Mouse (Mus musculus) neural tube, embryonic 12.5 days (tissue): ENCODE measurements around the gene Lsm6. TPM values are rescaled to one million over a fixed set of nuclear protein-coding genes. Genes with fewer than 3 reads are reported as not detected.

Source experiments
- ATAC-seq: fragments of 200-750 bp; cut with Nextera tagmentation; 2 replicates; pipeline ENCODE4 v1.8.0; 2017; ENCODE audit warnings: low read depth, mild to moderate bottlenecking, moderate TSS enrichment, moderate library complexity; ENCODE audit not compliant: low FRiP score
- H3K27ac ChIP-seq: fragments of 300-500 bp; sonication (generic); 2 replicates; pipeline ENCODE4 v1.5.1; 2016
- H3K27me3 ChIP-seq: fragments of 300-500 bp; sonication (generic); replicated peaks from 2 replicates; pipeline ENCODE4 v1.6.1; 2016; ENCODE audit warnings: mild to moderate bottlenecking
- H3K36me3 ChIP-seq: fragments of 300-500 bp; sonication (generic); 2 replicates; pipeline ENCODE4 v1.6.1; 2016; ENCODE audit warnings: mild to moderate bottlenecking
- H3K4me1 ChIP-seq: fragments of 300-500 bp; sonication (generic); 2 replicates; pipeline ENCODE4 v1.6.1; 2016
- H3K4me2 ChIP-seq: fragments of 300-500 bp; sonication (generic); replicated peaks from 2 replicates; pipeline ENCODE4 v1.6.1; 2016; ENCODE audit warnings: mild to moderate bottlenecking
- H3K4me3 ChIP-seq: fragments of 300-500 bp; sonication (generic); 2 replicates; pipeline ENCODE4 v1.5.1; 2016
- H3K9ac ChIP-seq: fragments of 300-500 bp; sonication (generic); 2 replicates; pipeline ENCODE4 v1.6.1; 2016; ENCODE audit warnings: mild to moderate bottlenecking
- H3K9me3 ChIP-seq: fragments of 300-500 bp; sonication (generic); 2 replicates; pipeline ENCODE4 v1.6.1; 2016; ENCODE audit warnings: mild to moderate bottlenecking
- WGBS: fragments of 180-500 bp; shearing (Covaris S2); methylation state at CpG from one replicate; pipeline ENCODE4 v1.1.7; 2016; 5-methylcytosine and 5-hydroxymethylcytosine counted together
- polyA plus RNA-seq: library from polyadenylated mRNA; unstranded; fragments of >200 nt; fragmentation: Nextera tagmentation; extraction: Ambion mirVana; gene quantifications from 2 replicates; pipeline ENCODE4 v1.2.1, GENCODE M21; 2016

Gene Lsm6
- 191 and 202 TPM in 2 replicates for polyA plus RNA-seq

GRCm38 (mm10) chr8:78820673-78821310, at the start of gene Lsm6:
Gene Lsm6, minus strand, starts transcription at chr8:78821140.
- H3K9me3 ChIP-seq, result no peaks in the 10 kb centered on the region
- peak within 1 kb of the TSS; percentile 57 for H3K4me2 ChIP-seq
- 0 out of 2 replicates have a peak, but pooled peaks cover 3% of the 10 kb centered on the region for H3K36me3 ChIP-seq
- H3K27me3 ChIP-seq, result no peaks in the 10 kb centered on the region
- H3K27ac ChIP-seq, result peak within 1 kb of the TSS; percentile 95
- peaks cover 4% of the 10 kb centered on the region for H3K4me1 ChIP-seq
- ATAC-seq, result peak; percentile 92
- H3K4me3 ChIP-seq, result peak within 1 kb of the TSS; percentile 76
- H3K9ac ChIP-seq, result peak within 1 kb of the TSS; percentile 88
- WGBS, result under 1% methylated on average over 67 of the region's 70 CpGs

DNA sequence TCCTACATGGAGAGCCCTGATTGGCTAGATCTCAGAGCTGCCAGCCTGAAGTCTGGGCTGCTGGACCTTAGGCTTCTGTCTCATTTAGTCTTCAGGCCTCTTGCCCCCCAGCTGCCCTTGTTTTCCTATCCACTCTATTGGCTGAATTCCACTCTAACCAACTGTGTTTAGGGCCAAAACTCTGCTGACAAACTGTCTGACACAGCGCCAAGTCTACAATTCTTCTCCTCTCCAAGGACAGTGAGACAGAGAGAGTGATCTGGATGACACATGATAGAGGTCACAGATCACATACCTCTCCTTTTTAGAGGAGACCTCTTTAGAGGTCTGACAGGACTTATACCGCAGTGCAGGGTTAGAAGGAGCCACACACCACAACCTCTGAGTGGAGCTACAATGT, 46.1 kb upstream of the Lsm6 start:
- no peak for ATAC-seq
- H3K4me1 ChIP-seq, result no peaks in the 10 kb centered on the region
- H3K4me3 ChIP-seq, result no peak overlapping the region
- H3K27ac ChIP-seq, result no peak overlapping the region
- H3K9ac ChIP-seq, result no peak overlapping the region
- H3K4me2 ChIP-seq, result no peak overlapping the region
- H3K27me3 ChIP-seq, result no peaks in the 10 kb centered on the region
- WGBS, result 92% methylated on average over 2 of the region's 2 CpGs
- no peaks in the 10 kb centered on the region for H3K9me3 ChIP-seq
- H3K36me3 ChIP-seq, result no peaks in the 10 kb centered on the region

GRCm38 (mm10) chr8:78863001-78863400, 42.1 kb upstream of the Lsm6 start:
- 79% methylated on average over 1 of the region's 1 CpGs for WGBS
- Histone ChIP-seq H3K36me3 (no peaks in the 10 kb centered on the region), H3K9ac (no peak overlapping the region), H3K4me1 (no peaks in the 10 kb centered on the region), H3K9me3 (no peaks in the 10 kb centered on the region), H3K4me2 (no peak overlapping the region), H3K27ac (no peak overlapping the region), H3K27me3 (no peaks in the 10 kb centered on the region), H3K4me3 (no peak overlapping the region)
- ATAC-seq, result no peak

DNA sequence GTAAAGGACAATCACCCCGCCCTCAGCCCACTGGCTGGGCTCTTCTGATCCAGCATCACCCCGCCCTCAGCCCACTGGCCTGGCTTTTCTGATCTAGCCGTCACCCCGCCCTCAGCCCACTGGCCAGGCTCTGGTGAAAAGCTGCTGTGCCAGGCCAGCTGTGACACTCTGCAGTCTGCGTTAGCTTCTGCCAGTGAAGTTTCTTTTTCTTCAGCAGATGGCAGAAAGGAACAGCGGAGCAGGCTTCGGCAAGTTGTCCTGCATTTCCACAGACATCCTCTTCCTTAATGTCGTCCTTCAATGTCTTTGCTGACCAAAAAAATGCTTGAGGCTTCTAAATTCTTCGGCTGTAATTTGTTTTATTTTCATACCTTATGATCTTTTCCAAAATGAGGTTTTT, 41.1 kb upstream of the Lsm6 start:
- Histone ChIP-seq H3K36me3 (no peaks in the 10 kb centered on the region), H3K27ac (no peak overlapping the region), H3K4me1 (no peaks in the 10 kb centered on the region), H3K4me2 (no peak overlapping the region), H3K9ac (no peak overlapping the region), H3K27me3 (no peaks in the 10 kb centered on the region), H3K4me3 (no peak overlapping the region), H3K9me3 (no peaks in the 10 kb centered on the region)
- ATAC-seq, result no peak
- 76% methylated on average over 9 of the region's 9 CpGs for WGBS

DNA sequence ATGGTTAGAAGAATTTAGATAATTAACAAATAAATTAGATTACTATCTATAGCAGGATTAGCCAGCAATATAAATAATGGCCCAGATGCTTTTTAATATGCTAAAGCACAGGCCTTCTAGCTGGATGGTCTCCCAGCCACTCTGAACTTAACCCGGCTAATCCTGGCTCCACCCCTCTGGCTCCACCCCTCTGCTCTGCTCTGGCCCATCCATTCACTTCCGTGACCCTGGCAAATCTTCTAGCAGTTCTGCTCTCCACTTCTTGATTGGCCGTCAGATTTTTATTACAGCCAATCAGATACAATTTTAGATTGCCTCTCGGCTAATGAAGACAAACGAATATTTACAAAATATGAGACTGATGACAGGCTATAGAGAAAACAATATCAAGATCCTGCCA, 39.8 kb upstream of the Lsm6 start:
- Histone ChIP-seq H3K27ac (no peak overlapping the region), H3K4me1 (no peaks in the 10 kb centered on the region), H3K36me3 (no peaks in the 10 kb centered on the region), H3K9ac (no peak overlapping the region), H3K4me2 (no peak overlapping the region), H3K4me3 (no peak overlapping the region), H3K9me3 (no peaks in the 10 kb centered on the region), H3K27me3 (no peaks in the 10 kb centered on the region)
- ATAC-seq, result no peak
- 62% methylated on average over 5 of the region's 5 CpGs for WGBS

DNA sequence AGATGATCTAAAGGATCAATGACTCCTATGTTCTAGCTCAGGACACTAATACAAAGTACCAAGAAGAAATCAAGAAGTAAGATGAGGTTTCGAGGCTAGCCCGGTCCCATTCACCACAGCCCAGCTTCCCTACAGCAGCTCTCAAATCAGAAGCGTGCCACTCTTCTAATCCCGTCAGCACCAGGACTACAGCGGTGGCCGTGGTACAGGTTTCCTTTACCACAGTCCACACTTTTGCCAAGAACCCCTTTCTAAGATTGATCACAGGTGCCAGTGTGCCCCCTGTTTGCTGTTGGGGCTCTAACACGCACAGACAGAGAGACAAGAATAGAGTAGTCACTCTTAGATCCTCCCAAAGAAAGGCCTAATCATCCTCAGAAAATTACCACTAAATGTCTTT, 36.5 kb upstream of the Lsm6 start:
- Histone ChIP-seq H3K9ac (no peak overlapping the region), H3K4me1 (no peaks in the 10 kb centered on the region), H3K27ac (no peak overlapping the region), H3K4me3 (no peak overlapping the region), H3K27me3 (no peaks in the 10 kb centered on the region), H3K36me3 (no peaks in the 10 kb centered on the region), H3K4me2 (no peak overlapping the region), H3K9me3 (no peaks in the 10 kb centered on the region)
- WGBS, result 95% methylated on average over 7 of the region's 7 CpGs
- ATAC-seq, result no peak

DNA sequence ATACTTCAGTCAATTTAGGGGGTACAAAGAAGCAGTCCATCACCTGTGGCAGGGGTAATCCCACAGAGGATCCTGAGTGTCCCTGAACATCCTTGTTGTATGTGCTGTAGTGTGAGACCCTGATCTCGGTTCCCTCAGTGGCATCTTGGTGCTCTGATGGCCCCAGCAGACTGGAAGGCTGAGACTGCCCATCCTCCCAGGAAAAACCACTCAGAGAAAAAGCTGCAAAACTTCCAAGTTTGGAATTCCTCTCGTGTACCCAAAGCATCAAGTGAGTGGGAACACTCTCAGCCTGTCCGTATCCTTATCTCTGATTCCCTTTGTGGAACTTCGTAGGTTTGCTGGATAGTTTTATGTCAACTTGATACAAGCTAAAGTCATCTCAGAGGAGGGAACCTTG, 31.3 kb upstream of the Lsm6 start:
- 83% methylated on average over 4 of the region's 4 CpGs for WGBS
- Histone ChIP-seq H3K9ac (no peak overlapping the region), H3K9me3 (no peaks in the 10 kb centered on the region), H3K4me1 (no peaks in the 10 kb centered on the region), H3K4me3 (no peak overlapping the region), H3K27me3 (no peaks in the 10 kb centered on the region), H3K36me3 (no peaks in the 10 kb centered on the region), H3K4me2 (no peak overlapping the region), H3K27ac (no peak overlapping the region)
- ATAC-seq, result no peak

DNA sequence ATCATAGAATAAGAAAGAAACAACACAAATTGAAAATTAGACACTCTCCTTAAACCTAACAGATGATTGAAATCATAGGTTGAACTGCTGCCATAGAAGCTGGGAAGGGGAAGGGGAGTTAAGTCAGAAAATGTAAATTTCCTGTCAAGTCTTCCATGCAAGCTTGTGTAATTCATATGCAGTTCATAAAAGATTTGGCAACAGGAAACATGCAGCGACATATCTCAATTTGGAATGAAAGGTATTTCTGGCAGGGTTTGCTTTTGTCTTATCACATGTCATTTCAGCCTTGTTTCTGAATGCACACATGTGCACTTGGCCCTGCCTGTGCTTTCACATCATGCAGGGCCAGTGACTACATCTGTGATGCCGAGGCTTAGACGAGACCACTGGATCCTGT, 26.3 kb upstream of the Lsm6 start:
- H3K4me1 ChIP-seq, result no peaks in the 10 kb centered on the region
- H3K4me3 ChIP-seq, result no peak overlapping the region
- WGBS, result 90% methylated on average over 3 of the region's 3 CpGs
- no peaks in the 10 kb centered on the region for H3K36me3 ChIP-seq
- ATAC-seq, result no peak
- H3K27ac ChIP-seq, result no peak overlapping the region
- H3K9ac ChIP-seq, result no peak overlapping the region
- no peaks in the 10 kb centered on the region for H3K27me3 ChIP-seq
- H3K9me3 ChIP-seq, result no peaks in the 10 kb centered on the region
- no peak overlapping the region for H3K4me2 ChIP-seq

GRCm38 (mm10) chr8:78844559-78844958, 23.6 kb upstream of the Lsm6 start:
- H3K4me3 ChIP-seq, result no peak overlapping the region
- no peaks in the 10 kb centered on the region for H3K9me3 ChIP-seq
- no peak overlapping the region for H3K9ac ChIP-seq
- 91% methylated on average over 5 of the region's 5 CpGs for WGBS
- no peak for ATAC-seq
- H3K4me1 ChIP-seq, result no peaks in the 10 kb centered on the region
- H3K27me3 ChIP-seq, result no peaks in the 10 kb centered on the region
- H3K36me3 ChIP-seq, result no peaks in the 10 kb centered on the region
- no peak overlapping the region for H3K27ac ChIP-seq
- no peak overlapping the region for H3K4me2 ChIP-seq

DNA sequence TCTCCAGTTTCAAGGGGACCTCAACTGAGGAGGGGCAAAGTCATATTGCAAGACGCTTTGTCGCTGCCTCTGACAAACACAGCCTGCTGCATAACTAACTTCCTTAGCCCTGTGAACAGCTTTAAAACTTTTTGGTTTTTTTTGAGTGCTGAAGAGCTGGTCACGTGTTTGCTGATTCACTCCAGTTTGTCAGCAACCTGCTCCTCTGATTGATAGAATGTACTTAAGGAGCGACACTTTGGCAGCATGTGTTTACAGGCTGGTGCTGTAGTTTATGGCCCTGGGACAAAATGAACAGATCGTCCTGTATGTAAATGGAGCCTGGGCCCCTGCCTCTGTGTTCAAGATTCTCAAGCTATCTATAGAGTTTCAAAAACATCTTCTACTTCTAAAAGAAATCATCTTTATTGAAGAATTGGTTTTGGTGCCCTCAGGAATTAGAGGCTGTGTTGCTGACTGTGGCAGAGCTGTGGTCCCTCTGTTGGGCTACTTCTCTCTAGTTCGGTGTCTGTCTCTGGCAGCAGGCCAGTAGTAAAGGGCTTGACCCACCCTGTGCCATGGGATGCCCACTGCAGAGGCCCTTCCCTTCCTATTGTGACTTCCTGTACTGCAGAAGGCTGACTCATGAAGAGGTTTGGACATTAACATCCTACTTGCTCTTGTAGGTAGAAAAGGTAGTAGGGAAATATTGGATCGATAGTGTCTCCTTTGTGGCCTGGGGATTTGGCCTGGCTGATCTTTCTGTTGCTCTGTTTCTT, 17.9 kb upstream of the Lsm6 start:
- Histone ChIP-seq H3K36me3 (no peaks in the 10 kb centered on the region), H3K4me1 (no peaks in the 10 kb centered on the region), H3K27ac (no peak overlapping the region), H3K9ac (no peak overlapping the region), H3K9me3 (no peaks in the 10 kb centered on the region), H3K27me3 (no peaks in the 10 kb centered on the region), H3K4me2 (no peak overlapping the region), H3K4me3 (no peak overlapping the region)
- ATAC-seq, result no peak
- 78% methylated on average over 7 of the region's 7 CpGs for WGBS

GRCm38 (mm10) chr8:78836091-78836490, 15.2 kb upstream of the Lsm6 start:
- Histone ChIP-seq H3K27ac (no peak overlapping the region), H3K36me3 (no peaks in the 10 kb centered on the region), H3K4me1 (no peaks in the 10 kb centered on the region), H3K4me3 (no peak overlapping the region), H3K9me3 (no peaks in the 10 kb centered on the region), H3K27me3 (no peaks in the 10 kb centered on the region), H3K9ac (no peak overlapping the region), H3K4me2 (no peak overlapping the region)
- 91% methylated on average over 6 of the region's 6 CpGs for WGBS
- ATAC-seq, result no peak

DNA sequence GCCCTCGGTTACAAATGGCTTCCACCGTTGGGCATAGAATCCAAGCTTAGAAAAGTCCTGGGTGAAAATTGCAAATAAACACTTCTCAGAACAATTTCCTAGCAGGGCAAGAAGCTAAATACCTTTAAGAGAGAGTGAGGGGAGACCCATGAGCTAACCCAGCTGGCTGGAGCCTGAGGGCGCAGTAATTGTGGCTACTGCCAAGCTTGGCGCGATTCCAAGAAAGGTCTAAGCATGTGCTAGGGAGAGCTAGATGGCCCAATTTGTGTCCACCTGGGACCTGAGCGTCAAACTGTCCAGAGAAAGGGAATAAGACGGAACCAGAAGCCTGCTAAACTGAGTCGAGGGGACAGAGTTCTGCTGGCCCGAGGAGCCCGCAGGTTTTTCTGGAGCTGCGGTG, 7.5 kb upstream of the Lsm6 start:
- H3K9me3 ChIP-seq, result no peaks in the 10 kb centered on the region
- H3K4me2 ChIP-seq, result no peak overlapping the region
- no peaks in the 10 kb centered on the region for H3K27me3 ChIP-seq
- no peak for ATAC-seq
- H3K4me3 ChIP-seq, result no peak overlapping the region
- WGBS, result 82% methylated on average over 11 of the region's 11 CpGs
- H3K36me3 ChIP-seq, result no peaks in the 10 kb centered on the region
- no peak overlapping the region for H3K9ac ChIP-seq
- H3K4me1 ChIP-seq, result no peaks in the 10 kb centered on the region
- no peak overlapping the region for H3K27ac ChIP-seq

DNA sequence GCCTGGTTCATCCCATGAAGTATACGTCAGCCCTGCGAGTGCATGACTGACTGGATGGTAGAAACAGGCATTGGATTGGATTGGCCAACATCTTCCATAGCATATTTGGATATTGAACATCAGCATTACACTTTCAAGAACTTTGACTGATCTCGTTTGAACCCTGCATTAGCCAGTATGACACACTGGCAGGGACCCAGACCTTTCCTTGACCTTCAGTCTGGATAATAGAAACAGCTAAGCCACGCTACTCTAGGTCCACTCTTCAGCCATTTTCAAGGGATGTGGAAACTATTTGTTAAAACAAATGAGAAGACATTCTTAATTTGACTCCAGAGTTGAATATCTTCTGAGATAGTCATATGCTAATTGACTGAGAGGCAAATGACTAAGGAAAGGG, 3.6 kb upstream of the Lsm6 start:
- H3K9me3 ChIP-seq, result no peaks in the 10 kb centered on the region
- no peak overlapping the region for H3K9ac ChIP-seq
- H3K4me3 ChIP-seq, result no peak overlapping the region
- H3K36me3 ChIP-seq, result no peaks in the 10 kb centered on the region
- no peak overlapping the region for H3K4me2 ChIP-seq
- 87% methylated on average over 4 of the region's 4 CpGs for WGBS
- ATAC-seq, result no peak
- H3K27me3 ChIP-seq, result no peaks in the 10 kb centered on the region
- peaks cover 4% of the 10 kb centered on the region for H3K4me1 ChIP-seq
- H3K27ac ChIP-seq, result no peak overlapping the region
